Mouse (Mus musculus) ovary, postnatal 36 days (tissue): Measurements from ENCODE around the gene Ppfia1.

ENCODE experiments used
- DNase-seq: peaks from one replicate; pipeline ENCODE4 v3.0.0; 2022; ENCODE audit warnings: low spot score, mixed read lengths

The Ppfia1 gene

GRCm38 (mm10) chr7:144432920-144433319 lies 120.6 kb downstream of the Ppfia1 start:
- DNase-seq, result no peak

GRCm38 (mm10) chr7:144427460-144427859 lies 126.1 kb downstream of the Ppfia1 start:
- DNase-seq, result no peak
